Mouse (Mus musculus) stomach, embryonic 16.5 days (tissue): ENCODE results near the gene 4931406C07Rik. TPM values are rescaled to one million over a fixed set of nuclear protein-coding genes. Genes with fewer than 3 reads are reported as not detected.

Experiments used
- ATAC-seq: fragments of 200-750 bp; cut with Nextera tagmentation; 2 replicates; pipeline ENCODE4 v1.8.0; 2017; ENCODE audit warnings: moderate number of reproducible peaks, moderate TSS enrichment; ENCODE audit not compliant: insufficient read depth, low FRiP score
- H3K27ac ChIP-seq: fragments of 300-500 bp; sonication (generic); 2 replicates; pipeline ENCODE4 v1.5.1; 2014; ENCODE audit warnings: low read length
- H3K27me3 ChIP-seq: fragments of 300-500 bp; sonication (generic); 2 replicates; pipeline ENCODE4 v1.6.1; 2014; ENCODE audit warnings: low read length, control low read depth, mixed read lengths; ENCODE audit not compliant: control insufficient read depth, insufficient read depth
- H3K36me3 ChIP-seq: fragments of 300-500 bp; sonication (generic); 2 replicates; pipeline ENCODE4 v1.6.1; 2014; ENCODE audit warnings: low read length; ENCODE audit not compliant: control insufficient read depth, insufficient read depth
- H3K4me1 ChIP-seq: fragments of 300-500 bp; sonication (generic); 2 replicates; pipeline ENCODE4 v1.6.1; 2014; ENCODE audit warnings: low read length, control low read depth, mixed read lengths; ENCODE audit not compliant: control insufficient read depth, insufficient read depth
- H3K4me2 ChIP-seq: fragments of 300-500 bp; sonication (generic); 2 replicates; pipeline ENCODE4 v1.6.1; 2014; ENCODE audit warnings: low read depth, low read length, mixed read lengths
- H3K4me3 ChIP-seq: fragments of 300-500 bp; sonication (generic); replicated peaks from 2 replicates; pipeline ENCODE4 v1.5.1; 2014; ENCODE audit warnings: mild to moderate bottlenecking, low read length
- H3K9ac ChIP-seq: fragments of 300-500 bp; sonication (generic); 2 replicates; pipeline ENCODE4 v1.6.1; 2014; ENCODE audit warnings: low read length
- H3K9me3 ChIP-seq: fragments of 300-500 bp; sonication (generic); replicated peaks from 2 replicates; pipeline ENCODE4 v1.6.1; 2016; ENCODE audit warnings: low read length, control low read depth; ENCODE audit not compliant: control insufficient read depth
- WGBS: fragments of 180-500 bp; shearing (Covaris S2); extraction: QIAGEN DNeasy Blood & Tissue Kit; methylation state at CpG from one replicate; pipeline ENCODE4 v1.1.7; 2014; 5-methylcytosine and 5-hydroxymethylcytosine counted together
- polyA plus RNA-seq: library from polyadenylated mRNA; unstranded; fragments of >200 nt; fragmentation: Nextera tagmentation; extraction: Ambion mirVana; gene quantifications from 2 replicates; pipeline ENCODE4 v1.2.1, GENCODE M21; 2015

The 4931406C07Rik gene
- polyA plus RNA-seq, 1 experiment from 2014 or later = 8.9 TPM

- Histone ChIP-seq H3K9me3 (no peaks in the 10 kb centered on the region), H3K36me3 (0 out of 2 replicates have a peak, but pooled peaks cover 7% of the 10 kb centered on the region), H3K4me3 (peak overlapping the region; percentile 97), H3K27ac (peak overlapping the region; percentile 93), H3K4me1 (peaks cover 11% of the 10 kb centered on the region), H3K27me3 (no peaks in the 10 kb centered on the region), H3K4me2 (peak overlapping the region; percentile 65), H3K9ac (peak overlapping the region; percentile 98)
- no peak for ATAC-seq
- WGBS = 9% methylated on average over 19 of the region's 19 CpGs
Measured at GRCm38 (mm10) chr9:15279139-15279648, 27.1 kb downstream of the 4931406C07Rik start.

DNA sequence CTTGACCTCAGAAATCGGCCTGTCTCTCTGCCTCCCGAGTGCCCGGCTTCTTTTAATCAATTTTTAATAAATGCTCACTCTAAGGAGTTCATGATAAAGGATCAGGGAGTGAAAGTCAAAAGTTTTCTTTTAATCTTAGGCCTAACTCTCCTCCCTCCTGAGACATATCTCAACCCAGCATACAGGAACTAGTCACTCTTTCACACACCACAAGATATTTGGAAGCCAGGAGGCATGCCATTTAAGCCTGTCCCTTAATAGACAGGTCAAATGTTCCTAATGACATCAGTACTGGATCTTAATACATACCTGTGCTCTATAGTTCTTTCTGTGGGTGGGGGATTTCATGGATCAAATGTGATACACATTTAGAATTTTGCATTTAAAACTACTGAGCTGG lies 27.9 kb downstream of the 4931406C07Rik start:
- Histone ChIP-seq H3K9me3 (no peaks in the 10 kb centered on the region), H3K27ac (no peak overlapping the region), H3K36me3 (0 out of 2 replicates have a peak, but pooled peaks cover 14% of the 10 kb centered on the region), H3K27me3 (no peaks in the 10 kb centered on the region), H3K4me2 (no peak overlapping the region), H3K9ac (no peak overlapping the region), H3K4me1 (peaks cover 11% of the 10 kb centered on the region), H3K4me3 (no peak overlapping the region)
- no peak for ATAC-seq
- 88% methylated on average over 3 of the region's 3 CpGs for WGBS

- Histone ChIP-seq H3K9ac (no peak overlapping the region), H3K4me3 (no peak overlapping the region), H3K4me2 (no peak overlapping the region), H3K4me1 (peaks cover 11% of the 10 kb centered on the region), H3K27ac (no peak overlapping the region), H3K9me3 (no peaks in the 10 kb centered on the region), H3K27me3 (no peaks in the 10 kb centered on the region), H3K36me3 (peaks cover 28% of the 10 kb centered on the region)
- WGBS = 94% methylated on average over 4 of the region's 4 CpGs
- no peak for ATAC-seq
Measured at GRCm38 (mm10) chr9:15276855-15277254, 29.4 kb downstream of the 4931406C07Rik start.

DNA sequence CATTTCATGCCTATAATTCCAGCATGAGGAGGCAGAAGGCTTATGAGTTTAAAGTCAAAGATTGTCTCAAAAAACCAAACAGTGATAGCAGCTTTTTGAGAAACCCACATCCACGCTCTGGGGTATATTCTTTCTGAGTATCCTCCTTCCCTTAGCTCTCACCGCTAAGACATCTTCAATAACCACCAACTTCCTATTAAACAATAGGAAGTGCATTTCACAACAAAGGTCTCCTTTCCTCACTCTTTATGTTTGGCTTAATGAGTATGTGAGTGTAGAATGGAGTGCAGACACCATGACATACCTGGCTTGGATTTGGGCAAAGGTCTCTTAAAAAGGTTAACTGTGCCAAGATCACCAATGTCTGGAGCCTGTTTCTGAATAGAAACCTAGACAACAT lies 32.3 kb downstream of the 4931406C07Rik start:
- no peak overlapping the region for H3K27ac ChIP-seq
- no peak overlapping the region for H3K4me3 ChIP-seq
- ATAC-seq = no peak
- no peaks in the 10 kb centered on the region for H3K9me3 ChIP-seq
- H3K4me2 ChIP-seq = no peak overlapping the region
- no peak overlapping the region for H3K9ac ChIP-seq
- H3K27me3 ChIP-seq = no peaks in the 10 kb centered on the region
- peaks cover 36% of the 10 kb centered on the region for H3K36me3 ChIP-seq
- WGBS = 95% methylated on average over 2 of the region's 2 CpGs
- 0 out of 2 replicates have a peak, but pooled peaks cover 6% of the 10 kb centered on the region for H3K4me1 ChIP-seq

GRCm38 (mm10) chr9:15263487-15263886 lies 42.8 kb downstream of the 4931406C07Rik start:
- ATAC-seq = no peak
- 94% methylated on average over 10 of the region's 10 CpGs for WGBS
- no peak overlapping the region for H3K27ac ChIP-seq
- H3K4me1 ChIP-seq = no peaks in the 10 kb centered on the region
- no peaks in the 10 kb centered on the region for H3K9me3 ChIP-seq
- no peak overlapping the region for H3K9ac ChIP-seq
- H3K36me3 ChIP-seq = peaks cover 18% of the 10 kb centered on the region
- H3K27me3 ChIP-seq = no peaks in the 10 kb centered on the region
- H3K4me3 ChIP-seq = no peak overlapping the region
- no peak overlapping the region for H3K4me2 ChIP-seq

- peak; percentile 41; the same call in 1 of the 2 replicates for ATAC-seq
Measured at GRCm38 (mm10) chr9:15261980-15262379, 44.3 kb downstream of the 4931406C07Rik start.

DNA sequence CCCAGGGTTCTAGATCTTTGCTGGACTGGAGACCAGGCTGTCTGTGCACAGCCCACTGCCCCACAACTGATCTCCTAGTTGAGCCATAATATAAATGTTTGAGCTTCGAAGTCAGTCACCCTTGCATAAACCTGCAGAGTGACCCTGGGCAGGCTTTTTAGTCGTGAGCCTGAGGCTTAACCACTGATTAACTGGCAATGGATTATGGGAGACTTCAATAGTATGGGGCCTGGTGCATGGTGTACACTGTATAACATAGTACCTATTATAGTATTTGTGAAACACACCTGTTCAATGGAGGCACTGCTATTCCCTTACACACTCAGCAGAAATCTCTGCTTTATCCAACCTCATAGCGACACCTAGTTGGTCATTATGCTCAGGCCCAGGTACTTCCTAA lies 50.0 kb downstream of the 4931406C07Rik start:
- 58% methylated on average over 3 of the region's 3 CpGs for WGBS
- H3K4me3 ChIP-seq = no peak overlapping the region
- peaks cover 4% of the 10 kb centered on the region; the same call in 1 of the 2 replicates for H3K36me3 ChIP-seq
- no peak for ATAC-seq
- H3K27ac ChIP-seq = no peak overlapping the region
- H3K9ac ChIP-seq = no peak overlapping the region
- H3K4me1 ChIP-seq = no peaks in the 10 kb centered on the region
- no peaks in the 10 kb centered on the region for H3K27me3 ChIP-seq
- no peak overlapping the region for H3K4me2 ChIP-seq
- H3K9me3 ChIP-seq = no peaks in the 10 kb centered on the region

More at GRCm38 (mm10) chr9:15261980-15262379, 44.3 kb downstream of the 4931406C07Rik start:
- H3K27me3 ChIP-seq = no peaks in the 10 kb centered on the region
- no peak overlapping the region for H3K4me2 ChIP-seq
- H3K9me3 ChIP-seq = no peaks in the 10 kb centered on the region
- H3K4me3 ChIP-seq = no peak overlapping the region
- no peaks in the 10 kb centered on the region for H3K4me1 ChIP-seq
- H3K27ac ChIP-seq = peak overlapping the region; percentile 43
- 70% methylated on average over 8 of the region's 8 CpGs for whole genome bisulfite sequencing
- peaks cover 18% of the 10 kb centered on the region for H3K36me3 ChIP-seq
- no peak overlapping the region for H3K9ac ChIP-seq

- no peak for ATAC-seq
- 87% methylated on average over 7 of the region's 7 CpGs for WGBS
- no peak overlapping the region for H3K9ac ChIP-seq
Measured at GRCm38 (mm10) chr9:15254501-15254900, 51.7 kb downstream of the 4931406C07Rik start.

DNA sequence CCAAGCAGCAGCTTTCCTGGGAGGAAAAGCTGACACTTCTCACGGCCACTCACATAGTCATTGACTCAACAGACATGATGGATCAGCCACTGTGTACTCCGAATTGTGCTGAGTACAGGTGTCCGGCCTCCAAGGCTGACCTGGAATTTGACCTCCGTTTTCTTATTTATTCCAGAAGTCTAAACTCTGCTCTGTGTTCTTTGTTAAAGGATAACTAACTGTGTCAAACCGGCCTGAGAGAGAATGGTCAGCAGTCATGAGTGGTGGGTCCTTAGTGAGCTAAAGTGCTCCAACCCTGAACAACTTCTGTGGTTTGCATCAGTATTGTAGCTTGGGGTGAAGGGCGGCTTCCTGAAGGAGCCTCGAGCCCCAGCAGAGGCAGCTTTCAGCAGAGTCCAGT lies 54.1 kb downstream of the 4931406C07Rik start:
- no peak for ATAC-seq
- Histone ChIP-seq H3K9me3 (no peaks in the 10 kb centered on the region), H3K9ac (no peak overlapping the region), H3K36me3 (no peaks in the 10 kb centered on the region), H3K27me3 (no peaks in the 10 kb centered on the region), H3K4me1 (no peaks in the 10 kb centered on the region), H3K27ac (no peak overlapping the region), H3K4me2 (no peak overlapping the region), H3K4me3 (no peak overlapping the region)
- WGBS = 59% methylated on average over 7 of the region's 7 CpGs

More at GRCm38 (mm10) chr9:15254501-15254900, 51.7 kb downstream of the 4931406C07Rik start:
- no peaks in the 10 kb centered on the region for H3K9me3 ChIP-seq
- no peak overlapping the region for H3K4me2 ChIP-seq
- H3K4me3 ChIP-seq = no peak overlapping the region
- H3K27ac ChIP-seq = no peak overlapping the region
- H3K36me3 ChIP-seq = no peaks in the 10 kb centered on the region
- no peaks in the 10 kb centered on the region for H3K27me3 ChIP-seq
- H3K4me1 ChIP-seq = no peaks in the 10 kb centered on the region
